In the genomic region with DNA sequence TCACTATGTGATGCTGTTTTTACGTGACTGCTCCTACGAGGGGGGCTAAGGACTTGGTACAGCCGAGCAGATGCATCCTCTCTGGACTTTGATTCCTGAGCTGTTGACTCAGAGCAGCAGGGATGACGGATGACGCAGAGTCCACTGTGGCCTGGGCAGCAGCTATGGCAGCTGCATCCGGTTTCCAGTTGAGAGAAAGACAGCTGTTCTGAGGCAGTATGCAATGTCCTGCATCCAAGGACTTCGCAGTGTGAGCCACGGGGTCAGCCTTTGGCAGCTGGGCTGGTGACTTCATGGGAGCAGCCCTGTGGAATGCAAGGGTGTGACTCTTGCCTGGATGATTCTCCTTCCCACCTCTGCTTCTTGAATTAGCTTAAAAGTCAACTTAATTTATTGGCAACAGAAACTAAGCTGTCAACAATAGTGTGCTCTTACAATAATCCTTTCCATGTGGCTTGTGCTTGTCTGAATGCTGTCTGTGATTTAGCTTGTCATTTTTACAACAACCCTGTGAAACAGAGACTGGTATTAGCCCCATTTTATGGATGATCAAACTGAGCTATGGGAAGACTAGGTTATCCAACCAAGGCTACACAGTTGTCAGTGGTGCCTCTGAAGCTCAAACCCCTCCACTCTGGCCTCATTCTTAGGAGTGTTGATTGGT, we compare ENCODE assay signal across 8 mouse cellular contexts. TPM values are rescaled to one million over a fixed set of nuclear protein-coding genes. Genes with fewer than 3 reads are reported as not detected.
DNase-seq lines count a peak whose midpoint lies in the region; ATAC-seq and TF ChIP-seq lines count a peak whose summit lies in the region.

No protein-coding gene starts in this region.

- TF ChIP-seq CTCF in liver, adult 2 months (IDR thresholded peaks at IDR 0.05; ENCODE audit: low read depth, low read length), result no peak

- 53% methylated on average over 8 of the region's 8 CpGs for WGBS in hindbrain, embryonic 14.5 days
- WGBS in liver, adult 2 months, result 13% methylated on average over 8 of the region's 8 CpGs

- H3K36me3 ChIP-seq in megakaryocyte, embryonic 14.5 days (replicated peaks; ENCODE audit: low read length), result no peaks in the 10 kb centered on the region
- no peaks in the 10 kb centered on the region for H3K36me3 ChIP-seq in hindbrain, embryonic 14.5 days (replicated peaks; ENCODE audit: control insufficient read depth, insufficient read depth)
- H3K36me3 ChIP-seq in liver, adult 2 months (ENCODE audit: control insufficient read depth, insufficient read depth, low read length), result no peaks in the 10 kb centered on the region

- peaks cover 62% of the 10 kb centered on the region for H3K4me1 ChIP-seq in megakaryocyte, embryonic 14.5 days
- H3K4me1 ChIP-seq in hindbrain, embryonic 14.5 days (replicated peaks; ENCODE audit: control insufficient read depth, insufficient read depth, low read length), result no peaks in the 10 kb centered on the region
- H3K4me1 ChIP-seq in liver, adult 2 months (ENCODE audit: control insufficient read depth, insufficient read depth, low read length), result peaks cover 1% of the 10 kb centered on the region; the same call in 1 of the 2 replicates

- H3K4me3 ChIP-seq in megakaryocyte, embryonic 14.5 days (replicated peaks), result peak overlapping the region; percentile 42
- H3K4me3 ChIP-seq in hindbrain, embryonic 14.5 days (replicated peaks; ENCODE audit: low read length), result no peak overlapping the region
- no peak overlapping the region for H3K4me3 ChIP-seq in liver, adult 2 months (ENCODE audit: insufficient read depth, low read depth, low read length)

- no peaks in the 10 kb centered on the region for H3K27me3 ChIP-seq in megakaryocyte, embryonic 14.5 days (replicated peaks)
- H3K27me3 ChIP-seq in hindbrain, embryonic 14.5 days (ENCODE audit: control insufficient read depth, insufficient read depth, low read length), result no peaks in the 10 kb centered on the region
- H3K27me3 ChIP-seq in liver, adult 2 months (ENCODE audit: control insufficient read depth, insufficient read depth, low read length), result no peaks in the 10 kb centered on the region

- H3K9me3 ChIP-seq in megakaryocyte, embryonic 14.5 days, result no peaks in the 10 kb centered on the region
- no peaks in the 10 kb centered on the region for H3K9me3 ChIP-seq in hindbrain, embryonic 14.5 days (ENCODE audit: control insufficient read depth, low read length)

- H3K27ac ChIP-seq in hindbrain, embryonic 14.5 days, result no peak overlapping the region
- H3K27ac ChIP-seq in liver, adult 2 months (replicated peaks; ENCODE audit: insufficient read depth, low read depth, low read length), result no peak overlapping the region

- H3K79me2 ChIP-seq in liver, adult 2 months (ENCODE audit: control insufficient read depth, insufficient read depth, low read length), result no peaks in the 10 kb centered on the region

- H3K4me2 ChIP-seq in hindbrain, embryonic 14.5 days (replicated peaks), result no peak overlapping the region

- TF ChIP-seq POLR2A in liver, adult 2 months (IDR thresholded peaks at IDR 0.05; ENCODE audit: extremely low read depth, insufficient read depth, low read length), result no peak

- no peak overlapping the region for H3K9ac ChIP-seq in hindbrain, embryonic 14.5 days
- no peak overlapping the region for H3K9ac ChIP-seq in liver, adult 2 months (ENCODE audit: low read depth, low read length)

- DNase-seq in fibroblast of lung, adult 2 months (ENCODE audit: low read depth), result peak; percentile 63
- peak; percentile 27 for DNase-seq in hindbrain, embryonic 14.5 days (ENCODE audit: low spot score)
- DNase-seq in liver, adult 2 months (ENCODE audit: extremely low read depth, low read depth, low spot score), result peak; percentile 18
- peak; percentile 88 for DNase-seq in skeletal muscle tissue, adult 2 months (ENCODE audit: low read depth, low spot score)
- no peak for DNase-seq in cerebellum, postnatal 25 days

- ATAC-seq in megakaryocyte, adult 5-6 weeks (ENCODE audit: poor library complexity, severe bottlenecking), result no peak
- 0 out of 2 replicates have a peak, but pooled peaks have one; percentile 40 for ATAC-seq in hindbrain, embryonic 14.5 days (ENCODE audit: low FRiP score)
- ATAC-seq in activated CD4-positive, CD25-positive, alpha-beta regulatory T cell, adult 4 months, result no peak

RNA-seq across cellular contexts. Expression of gene Gsap, which starts 41.4 kb away (rescaled TPM):
- polyA plus RNA-seq in megakaryocyte, embryonic 14.5 days (2012; ENCODE audit: insufficient read depth, low replicate concordance), result 14.9 and 19.2 TPM in 2 replicates
- 38.0 and 40.0 TPM in 2 replicates for total RNA-seq in megakaryocyte, adult 5-6 weeks (2015)
- 41.5 and 45.3 TPM in 2 replicates for total RNA-seq in megakaryocyte, adult 5-6 weeks (2017)
- polyA plus RNA-seq in hindbrain, embryonic 14.5 days (2014; fragmentation: Nextera tagmentation; extraction: Ambion mirVana), result 14.4 and 15.5 TPM in 2 replicates
- 42.0 and 45.5 TPM in 2 replicates for total RNA-seq in liver, adult 2 months (2014; rRNA removed)
- 9.6 and 13.3 TPM in 2 replicates for polyA plus RNA-seq in liver, adult 2 months (2012; rRNA removed)
- 10 to 100 TPM; 36.6 to 38.8 TPM for polyA plus RNA-seq in activated CD4-positive, CD25-positive, alpha-beta regulatory T cell, adult 4 months (2017; shearing (Covaris generic))

Comparison
In these comparisons a context has a peak if more than half of its experiments do, and no peak if none do; other contexts are left out.
1. DNase-seq: peak in fibroblast of lung, adult 2 months (single experiment), hindbrain, embryonic 14.5 days (single experiment), liver, adult 2 months (single experiment) and skeletal muscle tissue, adult 2 months (single experiment); none in cerebellum, postnatal 25 days (0 of 2).